Mouse (Mus musculus) natural killer cell, adult 2 months (primary cell): ENCODE results near the gene Ptges3l.
"Not testable (repeated sequence)": the region's sequence is repeated elsewhere in the genome, so short reads cannot be mapped to it uniquely, and the experiment has no call there.

Experiments used
- DNase-seq, 2 experiments: peaks; one replicate each; pipeline ENCODE4 v3.0.0; 2022; ENCODE audit warnings: low spot score in 2 of 2

Gene Ptges3l

GRCm38 (mm10) chr11:101424925-101425813 is at the start of gene Ptges3l, which contains the start of gene Rundc1:
Ptges3l (minus strand) TSS chr11:101425333.
Rundc1 (plus strand) TSS chr11:101425085.
- peak; percentile 96 to 97 for DNase-seq

- no peak for DNase-seq
Observed at GRCm38 (mm10) chr11:101474298-101474697, 49.2 kb upstream of the Ptges3l start.

GRCm38 (mm10) chr11:101473686-101474085 is 48.6 kb upstream of the Ptges3l start:
- DNase-seq: not testable (repeated sequence)

- DNase-seq: no peak
Observed at GRCm38 (mm10) chr11:101472336-101472735, 47.2 kb upstream of the Ptges3l start.

- DNase-seq: no peak
Observed at GRCm38 (mm10) chr11:101471926-101472325, 46.8 kb upstream of the Ptges3l start.

- no peak for DNase-seq
Observed at GRCm38 (mm10) chr11:101470206-101470605, 45.1 kb upstream of the Ptges3l start.

GRCm38 (mm10) chr11:101469155-101469554 is 44.0 kb upstream of the Ptges3l start:
- no peak for DNase-seq

GRCm38 (mm10) chr11:101468731-101469130 is 43.6 kb upstream of the Ptges3l start:
- DNase-seq: no peak

- no peak for DNase-seq
Observed at GRCm38 (mm10) chr11:101468263-101468688, 43.1 kb upstream of the Ptges3l start.

GRCm38 (mm10) chr11:101467477-101468262 is 42.5 kb upstream of the Ptges3l start:
- DNase-seq: peak in 1 of 2 experiments; percentile 49

GRCm38 (mm10) chr11:101466552-101466950 is 41.4 kb upstream of the Ptges3l start:
- DNase-seq: not testable (repeated sequence)

- peak; percentile 43 to 55 for DNase-seq
Observed at GRCm38 (mm10) chr11:101465869-101466551, 40.9 kb upstream of the Ptges3l start, which contains the start of gene Vat1. Vat1 (minus strand) TSS chr11:101466230.

- DNase-seq: peak; percentile 45 to 78
Observed at GRCm38 (mm10) chr11:101465101-101465868, 40.2 kb upstream of the Ptges3l start.

- DNase-seq: no peak
Observed at GRCm38 (mm10) chr11:101464211-101465100, 39.3 kb upstream of the Ptges3l start, which contains the start of gene Rnd2. Rnd2 (plus strand) TSS chr11:101464999.

GRCm38 (mm10) chr11:101462583-101463440 is 37.7 kb upstream of the Ptges3l start:
- DNase-seq: no peak

GRCm38 (mm10) chr11:101462141-101462540 is 37.0 kb upstream of the Ptges3l start:
- DNase-seq: no peak

GRCm38 (mm10) chr11:101460321-101460720 is 35.2 kb upstream of the Ptges3l start:
- no peak for DNase-seq

GRCm38 (mm10) chr11:101459716-101460115 is 34.6 kb upstream of the Ptges3l start:
- no peak for DNase-seq

GRCm38 (mm10) chr11:101458217-101458616 is 33.1 kb upstream of the Ptges3l start:
- no peak for DNase-seq
